ENCODE assay signal across 22 mouse cellular contexts in genomic region chr1:83496888-83497287, GRCm38 (mm10).
DNase-seq lines count a peak whose midpoint lies in the region; ATAC-seq and TF ChIP-seq lines count a peak whose summit lies in the region.
"Had no signal": no experiment of that assay in that cellular context is flagged by ENCODE, and none has a peak within 500 bp of the region (broad histone marks: within the 10 kb centered on the region; RNA-seq: fewer than 3 reads in every experiment).

No protein-coding gene starts in this region.

- no peaks in the 10 kb centered on the region for H3K36me3 ChIP-seq in heart, embryonic 15.5 days
- no peaks in the 10 kb centered on the region for H3K36me3 ChIP-seq in heart, embryonic 12.5 days
- H3K36me3 ChIP-seq: G1E had no signal

- H3K4me3 ChIP-seq in cerebellum, adult 2 months (replicated peaks; ENCODE audit: insufficient read depth, low read depth, low read length): no peak overlapping the region
- H3K4me3 ChIP-seq in heart, embryonic 15.5 days: no peak overlapping the region
- H3K4me3 ChIP-seq in heart, embryonic 12.5 days: no peak overlapping the region

- 86% methylated on average over 2 of the region's 2 CpGs for WGBS in cerebellum, adult 2 months
- 39% methylated on average over 2 of the region's 2 CpGs for WGBS in heart, embryonic 15.5 days
- WGBS in heart, embryonic 12.5 days: 42% methylated on average over 2 of the region's 2 CpGs

- DNase-seq in cerebellum, adult 2 months: no peak
- no peak for DNase-seq in cerebellum, adult 9-11 months
- DNase-seq in cerebellum, adult 9-10 months: peak; percentile 39
- no peak for DNase-seq in cerebellum, adult 8-10 months
- DNase-seq in heart, adult 11 months: peak; percentile 66
- DNase-seq in heart, postnatal 25 days (ENCODE audit: low spot score): no peak
- DNase-seq: adrenal gland, adult 2 months; adrenal gland, adult 8-10 months; adrenal gland, postnatal 10 days; adrenal gland, postnatal 14 days; adrenal gland, postnatal 25 days; adrenal gland, postnatal 36 days; B cell, adult 2 months; cerebellum, adult 11 months; cerebellum, adult 11-12 months had no signal

- no peaks in the 10 kb centered on the region for H3K9me3 ChIP-seq in heart, embryonic 15.5 days (replicated peaks)
- H3K9me3 ChIP-seq in heart, embryonic 12.5 days (replicated peaks): no peaks in the 10 kb centered on the region

- no peak for TF ChIP-seq POLR2A in cerebellum, adult 2 months (IDR thresholded peaks at IDR 0.05; ENCODE audit: borderline replicate concordance, insufficient read depth, low read length)

- intact Hi-C loops in heart, postnatal 25 days (cut with DNase I): no loop called here

- no peak overlapping the region for H3K4me2 ChIP-seq in heart, embryonic 15.5 days
- H3K4me2 ChIP-seq in heart, embryonic 12.5 days: no peak overlapping the region

- peak; percentile 58; the same call in 1 of the 2 replicates for ATAC-seq in heart, embryonic 15.5 days (replicated peaks; ENCODE audit: insufficient number of reproducible peaks, insufficient read depth, low FRiP score, low read depth)
- no peak for ATAC-seq in heart, embryonic 12.5 days (ENCODE audit: insufficient number of reproducible peaks, low FRiP score)
- ATAC-seq: activated CD4-positive, CD25-positive, alpha-beta regulatory T cell, adult 4 months; CD4-positive, CD25-positive, alpha-beta regulatory T cell, adult 4 months; Patski had no signal

- H3K9ac ChIP-seq in heart, embryonic 15.5 days: no peak overlapping the region
- no peak overlapping the region for H3K9ac ChIP-seq in heart, embryonic 12.5 days

- H3K27ac ChIP-seq in cerebellum, adult 2 months (ENCODE audit: insufficient read depth, low read length): peak overlapping the region; percentile 4; the same call in 1 of the 2 replicates
- H3K27ac ChIP-seq in heart, embryonic 15.5 days: no peak overlapping the region
- H3K27ac ChIP-seq in heart, embryonic 12.5 days (ENCODE audit: poor library complexity, severe bottlenecking): no peak overlapping the region

- no peaks in the 10 kb centered on the region for H3K27me3 ChIP-seq in cerebellum, adult 2 months (ENCODE audit: control insufficient read depth, insufficient read depth, low read length)
- H3K27me3 ChIP-seq in heart, embryonic 15.5 days: no peaks in the 10 kb centered on the region
- no peaks in the 10 kb centered on the region for H3K27me3 ChIP-seq in heart, embryonic 12.5 days (replicated peaks)
- H3K27me3 ChIP-seq: CH12.LX, Patski had no signal

- H3K4me1 ChIP-seq in cerebellum, adult 2 months (ENCODE audit: control insufficient read depth, insufficient read depth, low read length): peaks cover 22% of the 10 kb centered on the region; the same call in 1 of the 2 replicates
- H3K4me1 ChIP-seq in heart, embryonic 15.5 days (replicated peaks): no peaks in the 10 kb centered on the region
- peaks cover 6% of the 10 kb centered on the region for H3K4me1 ChIP-seq in heart, embryonic 12.5 days (replicated peaks)

- no peak for TF ChIP-seq CTCF in cerebellum, adult 2 months (IDR thresholded peaks at IDR 0.05; ENCODE audit: borderline replicate concordance, insufficient read depth, low read depth, low read length)

Comparison
In these comparisons a context has a peak if more than half of its experiments do, and no peak if none do; other contexts are left out.
1. DNase-seq: peak in cerebellum, adult 9-10 months (single experiment) and heart, adult 11 months (single experiment); none in cerebellum, adult 2 months (0 of 2), cerebellum, adult 9-11 months (single experiment), cerebellum, adult 8-10 months (single experiment) and heart, postnatal 25 days (single experiment).